Mouse (Mus musculus): ENCODE measurements around the gene Man1b1. TPM values are rescaled to one million over a fixed set of nuclear protein-coding genes. Genes with fewer than 3 reads are reported as not detected.

The Man1b1 gene
- polyA plus RNA-seq, 1 experiment from 2014 or later = 15.3 TPM

DNA sequence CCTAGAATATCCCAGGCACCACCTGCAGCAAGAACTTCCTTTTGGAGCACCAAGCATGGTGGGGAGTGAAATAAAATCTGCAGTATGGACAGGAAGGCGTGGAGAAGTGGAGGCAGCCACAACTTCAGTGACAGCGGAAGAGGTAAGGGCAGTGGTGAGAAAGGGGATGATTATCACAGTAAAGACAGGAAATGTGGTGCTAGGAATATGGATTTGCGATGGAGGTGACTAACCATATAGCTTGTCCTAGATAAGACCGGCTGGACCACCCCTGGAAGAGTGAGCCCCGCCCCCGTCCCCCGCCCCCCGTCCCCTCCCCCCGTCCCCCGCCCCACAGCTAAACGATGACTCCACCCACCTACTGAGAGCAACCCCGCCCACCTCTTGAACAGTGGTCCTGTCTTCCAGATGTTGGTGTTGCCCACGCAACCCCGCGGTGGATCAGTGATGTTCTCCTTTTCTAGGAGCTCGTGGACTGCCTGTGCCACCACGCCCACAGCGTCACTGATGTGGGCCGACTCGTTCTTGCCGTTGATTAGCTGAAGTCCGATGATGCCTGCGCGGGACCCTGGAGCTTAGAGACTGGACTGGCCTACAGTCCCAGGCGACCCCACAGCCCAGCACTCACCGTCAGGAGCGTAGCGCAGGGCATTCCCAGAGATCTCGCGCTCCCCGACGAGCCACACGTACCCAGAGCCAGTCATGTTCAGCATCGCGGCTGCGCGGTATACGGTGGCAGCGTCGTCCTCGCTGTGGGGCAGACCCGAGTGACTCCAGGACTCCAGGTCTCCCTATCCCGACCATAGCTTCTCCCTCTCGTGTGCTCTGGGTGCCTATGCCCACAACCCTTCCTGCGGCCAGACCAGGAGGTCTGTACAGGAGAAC is 27.2 kb upstream of the Man1b1 start:
- Histone ChIP-seq H3K36me3 (ENCODE audit: control insufficient read depth, insufficient read depth) (no peaks in the 10 kb centered on the region), H3K27me3 (ENCODE audit: control insufficient read depth, insufficient read depth, low read depth, low read length) (peaks cover 47% of the 10 kb centered on the region), H3K9ac (ENCODE audit: low read depth, low read length) (no peak overlapping the region), H3K27ac (ENCODE audit: low read length) (no peak overlapping the region), H3K4me1 (ENCODE audit: control insufficient read depth, low read depth, low read length) (no peaks in the 10 kb centered on the region), H3K4me2 (ENCODE audit: low read depth, low read length) (peak overlapping the region; percentile 57), H3K9me3 (replicated peaks; ENCODE audit: control insufficient read depth, low read length) (no peaks in the 10 kb centered on the region), H3K4me3 (ENCODE audit: low read depth, low read length) (peak overlapping the region; percentile 25; the same call in 1 of the 2 replicates)
- no peak for ATAC-seq (ENCODE audit: low read depth)
- WGBS (ENCODE audit: insufficient replicate concordance) = 1% methylated on average over 44 of the region's 45 CpGs

DNA sequence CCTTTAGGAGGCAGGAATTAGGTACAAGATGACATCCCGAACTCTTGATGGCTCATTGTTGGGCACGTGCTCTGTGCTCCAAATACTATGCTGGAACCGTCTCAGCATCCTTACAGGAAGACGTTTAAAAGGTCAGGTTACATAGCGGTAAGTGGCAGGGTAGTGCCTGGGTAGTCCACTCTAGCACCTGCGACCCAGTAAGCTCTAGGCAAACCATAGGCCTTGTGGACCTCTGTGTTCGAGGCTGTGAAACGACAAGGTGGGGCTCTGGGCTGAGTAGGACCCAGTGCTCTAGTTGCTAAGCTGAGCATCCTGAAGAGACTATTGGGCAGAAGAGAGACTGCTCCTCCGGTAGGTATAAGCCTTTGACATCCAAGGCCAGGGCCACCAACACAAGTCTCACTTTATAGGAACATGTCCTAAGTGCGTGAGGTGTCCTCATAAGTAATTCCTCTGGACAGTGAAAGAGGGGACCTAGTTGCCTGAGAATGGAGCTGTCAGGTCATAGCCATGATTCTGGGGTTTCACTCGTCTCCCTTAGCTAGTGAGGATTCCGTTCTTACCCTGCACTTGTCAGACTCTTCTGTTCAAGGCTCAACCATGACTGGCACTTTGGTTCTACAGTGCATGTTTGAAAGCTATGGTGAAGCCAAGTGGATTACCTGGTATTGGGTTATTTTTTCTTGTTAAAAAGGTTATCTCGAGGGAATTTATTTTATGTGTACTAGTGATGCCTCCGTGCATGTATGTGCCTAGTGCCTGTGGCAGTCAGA is 26.4 kb upstream of the Man1b1 start:
- no peak for ATAC-seq (ENCODE audit: low read depth)
- no peaks in the 10 kb centered on the region for H3K9me3 ChIP-seq (replicated peaks; ENCODE audit: control insufficient read depth, low read length)
- H3K27me3 ChIP-seq (ENCODE audit: control insufficient read depth, insufficient read depth, low read depth, low read length) = peaks cover 55% of the 10 kb centered on the region
- H3K4me1 ChIP-seq (ENCODE audit: control insufficient read depth, low read depth, low read length) = no peaks in the 10 kb centered on the region
- 41% methylated on average over 14 of the region's 14 CpGs for WGBS (ENCODE audit: insufficient replicate concordance)
- peak overlapping the region; percentile 57; the same call in 1 of the 2 replicates for H3K4me2 ChIP-seq (ENCODE audit: low read depth, low read length)
- no peak overlapping the region for H3K27ac ChIP-seq (ENCODE audit: low read length)
- no peak overlapping the region for H3K9ac ChIP-seq (ENCODE audit: low read depth, low read length)
- H3K36me3 ChIP-seq (ENCODE audit: control insufficient read depth, insufficient read depth) = no peaks in the 10 kb centered on the region
- no peak overlapping the region for H3K4me3 ChIP-seq (ENCODE audit: low read depth, low read length)

DNA sequence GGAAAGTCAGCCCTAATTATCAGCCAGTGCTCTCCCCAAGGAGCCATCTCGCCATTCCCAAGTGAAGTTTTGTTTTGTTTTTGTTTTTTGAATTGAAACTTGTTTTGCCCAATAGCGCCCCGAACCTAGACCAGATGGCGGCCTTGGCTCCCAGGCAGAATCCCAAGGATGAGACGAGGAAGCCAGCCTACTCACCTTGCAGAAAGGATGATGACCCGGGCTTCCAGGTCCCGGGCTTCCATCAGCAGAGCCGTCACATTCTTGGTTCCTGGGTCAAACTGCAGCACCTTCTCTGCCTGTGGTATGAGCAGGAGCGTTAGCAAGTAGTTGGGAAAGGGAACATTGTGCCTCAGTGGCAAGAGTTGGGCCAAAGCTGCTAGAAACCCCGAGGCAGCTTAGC is 22.0 kb upstream of the Man1b1 start:
- Histone ChIP-seq H3K4me2 (ENCODE audit: low read depth, low read length) (no peak overlapping the region), H3K9ac (ENCODE audit: low read depth, low read length) (no peak overlapping the region), H3K4me3 (ENCODE audit: low read depth, low read length) (no peak overlapping the region), H3K27me3 (ENCODE audit: control insufficient read depth, insufficient read depth, low read depth, low read length) (peaks cover 66% of the 10 kb centered on the region), H3K27ac (ENCODE audit: low read length) (no peak overlapping the region), H3K9me3 (replicated peaks; ENCODE audit: control insufficient read depth, low read length) (no peaks in the 10 kb centered on the region), H3K36me3 (ENCODE audit: control insufficient read depth, insufficient read depth) (no peaks in the 10 kb centered on the region), H3K4me1 (ENCODE audit: control insufficient read depth, low read depth, low read length) (no peaks in the 10 kb centered on the region)
- 43% methylated on average over 10 of the region's 10 CpGs for whole genome bisulfite sequencing (ENCODE audit: insufficient replicate concordance)
- no peak for ATAC-seq (ENCODE audit: low read depth)

DNA sequence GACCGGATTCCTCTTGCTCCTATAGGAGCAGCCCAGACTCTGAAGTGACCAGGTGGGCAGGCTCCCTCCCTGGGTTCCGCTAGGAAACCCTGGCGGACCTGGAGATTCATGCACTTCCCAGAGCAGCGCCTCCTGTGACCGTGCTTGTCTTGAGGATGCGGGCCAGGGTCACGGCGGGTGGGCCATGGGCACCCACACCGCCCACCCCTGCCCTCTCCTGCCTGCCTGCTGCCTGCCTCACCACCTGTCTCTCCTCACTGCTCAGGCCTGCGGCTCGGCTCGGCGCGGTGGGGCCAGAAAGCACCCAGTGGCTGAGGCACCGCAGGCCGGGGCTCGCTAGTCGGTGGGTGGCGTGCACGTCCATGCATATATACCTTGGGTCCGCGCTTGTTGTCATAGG is 21.2 kb upstream of the Man1b1 start:
- no peak overlapping the region for H3K27ac ChIP-seq (ENCODE audit: low read length)
- no peaks in the 10 kb centered on the region for H3K4me1 ChIP-seq (ENCODE audit: control insufficient read depth, low read depth, low read length)
- H3K4me3 ChIP-seq (ENCODE audit: low read depth, low read length) = no peak overlapping the region
- no peak overlapping the region for H3K4me2 ChIP-seq (ENCODE audit: low read depth, low read length)
- WGBS (ENCODE audit: insufficient replicate concordance) = 2% methylated on average over 22 of the region's 22 CpGs
- ATAC-seq (ENCODE audit: low read depth) = no peak
- H3K9ac ChIP-seq (ENCODE audit: low read depth, low read length) = no peak overlapping the region
- H3K27me3 ChIP-seq (ENCODE audit: control insufficient read depth, insufficient read depth, low read depth, low read length) = peaks cover 58% of the 10 kb centered on the region
- no peaks in the 10 kb centered on the region for H3K36me3 ChIP-seq (ENCODE audit: control insufficient read depth, insufficient read depth)
- H3K9me3 ChIP-seq (replicated peaks; ENCODE audit: control insufficient read depth, low read length) = no peaks in the 10 kb centered on the region

DNA sequence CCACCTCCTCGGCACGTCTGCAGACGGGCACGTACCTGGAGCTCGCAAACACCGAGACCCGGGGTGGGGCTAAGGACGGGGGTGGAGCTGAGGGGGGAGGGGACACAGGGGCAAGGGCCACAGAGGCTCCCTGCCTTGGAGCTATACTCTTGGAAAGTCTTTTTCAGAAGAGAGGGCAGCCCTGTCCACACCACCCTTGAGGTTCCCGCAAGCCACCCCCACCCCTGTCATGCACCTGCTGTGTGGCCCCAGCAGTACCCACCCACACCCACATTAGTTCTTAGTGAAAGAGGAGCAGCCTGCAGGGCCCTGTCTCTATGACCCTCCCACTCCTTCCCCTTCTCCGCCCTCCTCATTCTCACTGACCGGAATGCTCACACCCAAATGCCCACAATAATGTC is 20.6 kb upstream of the Man1b1 start:
- no peak for ATAC-seq (ENCODE audit: low read depth)
- H3K36me3 ChIP-seq (ENCODE audit: control insufficient read depth, insufficient read depth) = no peaks in the 10 kb centered on the region
- no peaks in the 10 kb centered on the region for H3K4me1 ChIP-seq (ENCODE audit: control insufficient read depth, low read depth, low read length)
- no peak overlapping the region for H3K9ac ChIP-seq (ENCODE audit: low read depth, low read length)
- H3K9me3 ChIP-seq (replicated peaks; ENCODE audit: control insufficient read depth, low read length) = no peaks in the 10 kb centered on the region
- no peak overlapping the region for H3K27ac ChIP-seq (ENCODE audit: low read length)
- H3K27me3 ChIP-seq (ENCODE audit: control insufficient read depth, insufficient read depth, low read depth, low read length) = peaks cover 53% of the 10 kb centered on the region
- H3K4me2 ChIP-seq (ENCODE audit: low read depth, low read length) = no peak overlapping the region
- H3K4me3 ChIP-seq (ENCODE audit: low read depth, low read length) = no peak overlapping the region
- WGBS (ENCODE audit: insufficient replicate concordance) = 6% methylated on average over 11 of the region's 11 CpGs

DNA sequence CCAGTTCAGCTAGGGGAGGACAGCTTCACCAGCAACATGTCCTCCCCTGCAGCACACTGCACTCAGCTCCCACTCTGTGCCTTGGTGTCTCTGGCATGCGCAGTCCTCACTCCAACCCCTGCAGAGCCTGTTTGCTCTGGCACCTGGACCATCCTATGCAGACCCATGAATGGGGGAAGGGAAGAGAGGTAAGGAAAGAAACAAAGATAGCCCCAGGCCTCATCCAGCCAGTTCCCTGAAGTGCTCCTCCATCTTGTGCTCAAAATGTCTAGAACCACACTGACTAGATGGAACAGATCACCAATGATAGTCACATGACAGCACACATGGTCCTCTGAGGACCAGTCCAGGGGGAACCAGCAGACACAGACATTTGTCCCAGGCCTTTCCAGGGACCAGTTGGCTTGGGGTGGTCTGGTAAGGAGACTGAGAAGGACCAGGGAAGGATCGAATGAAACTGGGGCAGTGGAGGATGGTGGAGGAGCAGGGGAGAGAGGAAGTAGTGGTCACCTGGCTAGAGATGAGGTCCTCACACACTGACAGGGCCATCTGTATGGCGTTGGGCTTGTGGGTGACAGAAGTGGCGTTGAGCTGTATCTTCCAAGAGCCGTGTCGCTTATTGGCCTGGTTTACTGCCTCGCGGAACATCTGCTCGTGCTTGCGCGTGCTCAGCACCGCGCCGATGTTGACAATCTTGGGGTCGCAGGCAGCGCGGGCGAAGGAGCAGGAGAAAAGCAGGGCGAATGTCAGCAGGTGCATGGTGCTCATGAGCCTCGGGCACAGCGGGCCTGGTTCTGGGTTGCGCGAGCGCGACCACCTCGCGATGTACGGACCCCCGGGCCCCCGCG is 13.8 kb upstream of the Man1b1 start:
- no peaks in the 10 kb centered on the region for H3K4me1 ChIP-seq (ENCODE audit: control insufficient read depth, low read depth, low read length)
- WGBS (ENCODE audit: insufficient replicate concordance) = 6% methylated on average over 31 of the region's 31 CpGs
- H3K9me3 ChIP-seq (replicated peaks; ENCODE audit: control insufficient read depth, low read length) = no peaks in the 10 kb centered on the region
- no peak overlapping the region for H3K9ac ChIP-seq (ENCODE audit: low read depth, low read length)
- no peaks in the 10 kb centered on the region for H3K36me3 ChIP-seq (ENCODE audit: control insufficient read depth, insufficient read depth)
- peaks cover 32% of the 10 kb centered on the region for H3K27me3 ChIP-seq (ENCODE audit: control insufficient read depth, insufficient read depth, low read depth, low read length)
- no peak overlapping the region for H3K27ac ChIP-seq (ENCODE audit: low read length)
- H3K4me3 ChIP-seq (ENCODE audit: low read depth, low read length) = no peak overlapping the region
- peak overlapping the region; percentile 23; the same call in 1 of the 2 replicates for H3K4me2 ChIP-seq (ENCODE audit: low read depth, low read length)
- no peak for ATAC-seq (ENCODE audit: low read depth)

DNA sequence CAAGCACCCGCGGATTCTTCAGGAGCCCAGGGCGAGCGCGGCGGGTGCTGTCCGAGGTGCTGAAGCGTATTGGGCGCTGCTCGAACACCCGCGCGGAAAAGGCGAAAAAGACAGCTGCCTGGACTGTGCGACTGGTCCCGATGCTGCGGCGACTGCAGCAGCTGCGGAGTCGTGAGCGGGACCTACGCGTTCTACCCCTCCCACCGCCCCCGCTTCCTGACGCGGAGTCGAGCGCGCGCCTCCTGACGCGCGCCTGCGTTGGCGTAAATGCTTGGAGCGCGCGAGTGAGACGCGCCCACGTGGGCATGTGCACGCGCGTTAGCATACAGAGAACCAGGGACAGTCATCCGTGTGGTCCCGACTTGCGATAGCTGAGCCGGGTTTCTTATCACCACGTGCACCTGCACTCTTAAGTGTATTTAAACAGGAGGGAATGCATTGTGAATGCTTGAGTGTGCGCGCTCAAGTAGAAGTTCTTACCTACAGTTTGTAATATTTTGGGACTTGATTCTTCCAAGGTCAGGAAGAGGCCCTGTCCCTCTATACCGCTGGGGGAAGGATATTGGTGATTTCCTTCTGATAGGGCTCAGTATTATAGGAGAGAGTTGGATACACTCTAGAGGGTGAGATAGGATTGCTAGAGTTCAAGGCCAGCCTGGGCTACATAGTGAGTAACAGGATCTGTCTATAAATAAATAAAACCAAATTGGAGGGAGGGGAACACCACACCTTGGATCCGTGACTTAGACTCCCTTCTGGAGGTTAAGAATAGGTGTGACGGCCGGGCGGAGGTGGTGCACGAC is 13.0 kb upstream of the Man1b1 start, which contains the start of gene Grin1:
Grin1 (minus strand) TSS at position 217 of the 803 bp plus-strand sequence.
- Histone ChIP-seq H3K36me3 (ENCODE audit: control insufficient read depth, insufficient read depth) (no peaks in the 10 kb centered on the region), H3K9ac (ENCODE audit: low read depth, low read length) (no peak within 1 kb of the TSS), H3K27me3 (ENCODE audit: control insufficient read depth, insufficient read depth, low read depth, low read length) (peaks cover 30% of the 10 kb centered on the region), H3K4me1 (ENCODE audit: control insufficient read depth, low read depth, low read length) (no peaks in the 10 kb centered on the region), H3K9me3 (replicated peaks; ENCODE audit: control insufficient read depth, low read length) (no peaks in the 10 kb centered on the region), H3K27ac (ENCODE audit: low read length) (no peak within 1 kb of the TSS), H3K4me3 (ENCODE audit: low read depth, low read length) (peak within 1 kb of the TSS; percentile 9; the same call in 1 of the 2 replicates), H3K4me2 (ENCODE audit: low read depth, low read length) (peak within 1 kb of the TSS; percentile 23; the same call in 1 of the 2 replicates)
- ATAC-seq (ENCODE audit: low read depth) = no peak
- 9% methylated on average over 58 of the region's 58 CpGs for WGBS (ENCODE audit: insufficient replicate concordance)

DNA sequence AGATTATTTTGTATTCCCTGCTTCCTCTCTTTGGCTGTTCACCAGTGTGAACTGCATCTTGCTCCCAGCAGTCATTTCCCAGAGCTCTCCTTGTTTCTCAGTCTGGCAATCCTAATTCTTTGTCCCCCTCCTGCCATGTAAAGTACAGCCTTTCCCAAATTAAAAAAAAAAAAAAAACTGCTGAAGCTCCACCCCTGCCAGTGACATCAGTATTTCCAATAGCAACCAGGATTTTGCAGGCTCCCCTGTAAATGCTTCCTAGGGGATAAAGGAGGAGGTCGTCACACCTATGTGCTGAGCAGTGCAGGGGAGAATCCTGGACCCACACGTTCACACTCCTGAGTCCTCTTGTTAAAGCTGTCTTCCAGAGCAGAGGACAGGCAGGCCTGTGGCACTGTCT is 12.1 kb upstream of the Man1b1 start:
- ATAC-seq (ENCODE audit: low read depth) = no peak
- 16% methylated on average over 2 of the region's 2 CpGs for WGBS (ENCODE audit: insufficient replicate concordance)

More for the DNA sequence above, 12.1 kb upstream of the Man1b1 start:
- Histone ChIP-seq H3K9ac (ENCODE audit: low read depth, low read length) (no peak overlapping the region), H3K4me3 (ENCODE audit: low read depth, low read length) (no peak overlapping the region), H3K4me1 (ENCODE audit: control insufficient read depth, low read depth, low read length) (no peaks in the 10 kb centered on the region), H3K9me3 (replicated peaks; ENCODE audit: control insufficient read depth, low read length) (no peaks in the 10 kb centered on the region), H3K27me3 (ENCODE audit: control insufficient read depth, insufficient read depth, low read depth, low read length) (peaks cover 30% of the 10 kb centered on the region), H3K4me2 (ENCODE audit: low read depth, low read length) (no peak overlapping the region), H3K36me3 (ENCODE audit: control insufficient read depth, insufficient read depth) (no peaks in the 10 kb centered on the region), H3K27ac (ENCODE audit: low read length) (no peak overlapping the region)

Data from liver, embryonic 16.5 days (tissue).